Mouse (Mus musculus): ENCODE results near the gene Trim66. TPM values are rescaled to one million over a fixed set of nuclear protein-coding genes. Genes with fewer than 3 reads are reported as not detected.

The Trim66 gene
- total RNA-seq, 2 experiments from 2014 or later: 8.3 to 8.5 TPM

Small RNA genes lying within 50 kb of the gene (microRNA-seq; reads per million reads assigned to microRNA genes)
- gene Gm47284: not detected

Other genes starting within 250 kb of the Trim66 start
- gene Stk33, start 69.1 kb downstream of the Trim66 start, total RNA-seq (2021): 1 to 10 TPM; 1.9 to 2.1 TPM
- 100 to 1,000 TPM; 136 TPM for gene Rpl27a, start 11.0 kb upstream of the Trim66 start, total RNA-seq (2021)
- gene St5, start 195.5 kb upstream of the Trim66 start, total RNA-seq (2021): 10 to 100 TPM; 14.4 to 15.2 TPM
- gene Akip1, start 195.6 kb upstream of the Trim66 start, total RNA-seq (2021): 1 to 10 TPM; 7.5 to 7.6 TPM
- not detected for gene BC051019, start 215.7 kb upstream of the Trim66 start, total RNA-seq (2021)
- not detected for gene Ascl3, start 223.6 kb upstream of the Trim66 start, total RNA-seq (2021)
- 10 to 100 TPM; 67.3 to 71.1 TPM for gene Tmem9b, start 244.7 kb upstream of the Trim66 start, total RNA-seq (2021)